Comparison of ENCODE assay signal across 20 mouse cellular contexts in genomic region chr6:118923926-118924325, GRCm38 (mm10).
DNase-seq lines count a peak whose midpoint lies in the region; TF ChIP-seq lines count a peak whose summit lies in the region.
"Had no signal": no experiment of that assay in that cellular context is flagged by ENCODE, and none has a peak within 500 bp of the region (broad histone marks: within the 10 kb centered on the region; RNA-seq: fewer than 3 reads in every experiment).

No protein-coding gene starts in this region.

- H3K4me1 ChIP-seq in limb, embryonic 10.5 days = peaks cover 76% of the 10 kb centered on the region

- H3K36me3 ChIP-seq in limb, embryonic 10.5 days = no peaks in the 10 kb centered on the region
- H3K36me3 ChIP-seq: G1E; limb, embryonic 12.5 days; liver, embryonic 15.5 days had no signal

- H3K27me3 ChIP-seq in limb, embryonic 10.5 days (ENCODE audit: low read depth, poor library complexity, severe bottlenecking) = no peaks in the 10 kb centered on the region
- H3K27me3 ChIP-seq: limb, embryonic 12.5 days had no signal

- H3K4me3 ChIP-seq in layer of hippocampus, adult 2 months = no peak overlapping the region
- H3K4me3 ChIP-seq in limb, embryonic 10.5 days = no peak overlapping the region
- H3K4me3 ChIP-seq: erythroblast, embryonic 14.5 days; limb, embryonic 12.5 days; liver, embryonic 15.5 days had no signal

- 0 out of 2 replicates have a peak overlapping the region, but pooled peaks have one; percentile 46 for H3K27ac ChIP-seq in layer of hippocampus, adult 2 months
- peak overlapping the region; percentile 70; the same call in 1 of the 2 replicates for H3K27ac ChIP-seq in limb, embryonic 10.5 days
- H3K27ac ChIP-seq: liver, embryonic 15.5 days had no signal

- no peaks in the 10 kb centered on the region for H3K9me3 ChIP-seq in limb, embryonic 10.5 days (replicated peaks)
- H3K9me3 ChIP-seq: limb, embryonic 12.5 days; liver, embryonic 15.5 days had no signal

- no peak for TF ChIP-seq CTCF in layer of hippocampus, adult 2 months (conservative IDR thresholded peaks at IDR 0.05)

- 61% methylated on average over 2 of the region's 2 CpGs for WGBS in limb, embryonic 10.5 days

- no peak for DNase-seq in layer of hippocampus, adult 2 months (ENCODE audit: low spot score in 2 of 2)
- DNase-seq in layer of hippocampus, adult 18-20 months (ENCODE audit: low spot score in 2 of 2) = no peak
- DNase-seq in cerebellum, adult 11-12 months = peak; percentile 89
- peak; percentile 90 for DNase-seq in cerebellum, adult 9-11 months
- DNase-seq in limb, embryonic 10.5 days (ENCODE audit: low spot score) = no peak
- DNase-seq in adrenal gland, postnatal 36 days = no peak
- no peak for DNase-seq in kidney, adult 9 months
- DNase-seq: adrenal gland, adult 8-10 months; heart, postnatal 14 days; kidney, postnatal 36 days; layer of hippocampus, postnatal 36 days; lung, embryonic 14.5 days; lung, postnatal 14 days; spleen, adult 18-20 months; thymus, adult 2 months; thymus, postnatal 4 days had no signal

Comparison
In these comparisons a context has a peak if more than half of its experiments do, and no peak if none do; other contexts are left out.
1. DNase-seq: peak in cerebellum, adult 11-12 months (single experiment) and cerebellum, adult 9-11 months (single experiment); none in layer of hippocampus, adult 2 months (0 of 2), layer of hippocampus, adult 18-20 months (0 of 2), limb, embryonic 10.5 days (single experiment), adrenal gland, postnatal 36 days (0 of 2) and kidney, adult 9 months (single experiment).